Mouse (Mus musculus): Measurements from ENCODE around the gene Cfap52.

The Cfap52 gene

GRCm38 (mm10) chr11:67965242-67965883 is at the start of gene Cfap52:
Gene Cfap52 (minus strand): TSS chr11:67965651.
- peak; percentile 86 to 90 for DNase-seq

GRCm38 (mm10) chr11:68012207-68012606 is 46.8 kb upstream of the Cfap52 start:
- no peak for DNase-seq

GRCm38 (mm10) chr11:68009377-68009776 is 43.9 kb upstream of the Cfap52 start:
- no peak for DNase-seq

DNA sequence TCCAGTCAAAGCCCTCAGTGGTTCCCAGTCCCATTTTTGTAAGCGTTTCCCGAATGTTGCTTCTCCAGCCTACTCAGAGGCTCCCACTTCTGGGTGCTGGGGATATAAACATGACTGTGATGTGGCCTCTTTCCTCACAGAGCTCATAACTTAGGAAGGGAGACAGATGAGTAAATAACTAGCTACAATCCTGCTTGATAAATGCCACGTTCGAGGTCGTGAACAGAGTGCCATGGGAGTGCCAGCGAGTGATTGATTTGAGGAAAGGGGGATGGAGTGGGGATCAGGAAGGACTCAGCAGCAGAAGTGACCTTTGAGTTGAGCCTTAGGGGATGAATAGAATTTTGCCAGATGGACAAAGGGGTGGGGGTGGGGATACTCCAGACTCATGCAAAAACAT is 42.2 kb upstream of the Cfap52 start:
- DNase-seq = no peak

DNA sequence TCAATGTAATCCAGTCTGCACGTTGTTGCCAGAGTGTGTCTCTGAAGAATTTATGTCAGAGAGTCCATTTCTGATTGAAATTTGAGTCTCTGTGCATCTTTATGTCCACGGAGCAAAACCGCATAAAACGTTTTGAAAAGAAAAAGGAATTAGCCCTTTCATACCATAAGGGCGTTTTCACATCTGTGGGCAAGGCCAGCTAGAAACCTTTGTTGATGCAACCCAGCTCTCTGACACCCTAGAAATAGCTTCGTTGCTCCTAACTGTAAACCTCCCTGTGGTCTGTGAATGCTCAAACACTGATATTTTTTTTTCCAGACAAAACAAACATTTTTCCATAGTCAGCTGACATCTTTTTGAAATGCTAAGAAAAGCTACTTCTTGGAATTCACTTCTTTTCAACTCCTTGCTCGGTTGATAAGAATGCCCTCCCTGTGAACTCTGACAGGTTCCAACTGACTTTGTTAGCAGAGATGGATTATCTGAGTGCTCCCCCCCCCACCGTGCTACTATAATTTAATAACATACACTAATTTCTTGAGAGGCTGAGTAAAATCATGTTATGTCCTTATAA is 40.9 kb upstream of the Cfap52 start:
- DNase-seq = no peak

GRCm38 (mm10) chr11:68004191-68004590 is 38.7 kb upstream of the Cfap52 start:
- DNase-seq = peak; percentile 83 to 87

DNA sequence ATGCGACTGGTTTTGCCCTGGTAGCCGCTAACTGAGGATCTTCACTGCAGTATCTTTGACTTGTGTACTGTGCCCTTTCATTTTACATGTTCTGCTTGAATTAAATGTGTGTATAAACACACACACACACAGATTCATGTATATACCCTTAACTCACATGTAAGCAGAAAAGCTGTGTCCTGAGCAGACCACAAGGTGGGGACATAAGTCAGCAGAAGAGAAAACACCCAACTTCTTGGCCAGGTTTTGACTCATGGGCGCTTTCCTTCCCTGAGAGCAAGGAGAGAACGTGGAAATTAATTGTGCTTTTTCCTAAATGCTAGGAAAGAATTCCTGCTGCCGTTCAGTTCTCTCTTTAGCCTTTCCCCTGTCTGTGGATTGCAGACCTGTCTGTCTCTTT is 34.2 kb upstream of the Cfap52 start:
- no peak for DNase-seq

DNA sequence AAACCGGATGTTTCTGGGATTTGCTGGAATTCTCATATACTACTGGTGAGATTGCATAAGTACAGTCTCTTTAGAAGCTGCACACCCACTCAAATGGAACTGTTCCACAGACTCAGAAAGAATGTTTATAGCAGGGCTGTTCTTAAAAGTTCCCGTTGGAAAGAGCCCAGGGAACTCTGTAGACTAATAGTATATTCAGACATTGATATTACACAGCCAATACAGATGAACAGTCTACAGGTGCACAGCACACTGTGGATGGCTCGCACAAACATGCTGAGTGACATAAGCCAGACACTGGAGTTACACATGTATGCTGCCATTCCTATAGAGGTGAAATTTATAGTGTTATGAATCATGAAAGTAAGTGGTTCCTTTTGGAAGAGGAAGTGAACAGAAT is 33.5 kb upstream of the Cfap52 start:
- DNase-seq = no peak

GRCm38 (mm10) chr11:67995965-67996364 is 30.5 kb upstream of the Cfap52 start:
- no peak for DNase-seq

GRCm38 (mm10) chr11:67991240-67991639 is 25.8 kb upstream of the Cfap52 start:
- DNase-seq = no peak

- DNase-seq = no peak
Measured at GRCm38 (mm10) chr11:67983564-67983963, 18.1 kb upstream of the Cfap52 start.

- DNase-seq = peak in 1 of 2 experiments; percentile 31
Measured at GRCm38 (mm10) chr11:67975252-67975651, 9.8 kb upstream of the Cfap52 start.

DNA sequence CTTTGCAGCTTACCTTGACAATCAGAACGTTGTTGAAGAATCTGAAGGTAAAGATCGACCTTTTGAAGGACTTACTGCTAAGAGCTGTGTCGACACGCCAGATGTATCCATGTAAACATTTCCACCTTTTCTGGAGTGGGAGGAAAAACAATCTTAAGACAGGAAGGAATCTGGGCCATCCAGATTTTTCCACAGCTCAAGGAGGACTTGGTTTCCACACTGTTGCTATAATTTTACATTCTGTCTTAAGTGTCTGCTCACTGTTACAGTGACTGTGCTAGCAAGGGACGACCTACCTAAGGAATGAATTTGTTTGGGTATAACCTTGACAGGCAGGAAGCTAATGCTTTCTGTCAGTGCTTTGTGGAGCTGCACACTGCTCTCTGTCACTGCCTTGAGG is 7.8 kb upstream of the Cfap52 start:
- DNase-seq = no peak

DNA sequence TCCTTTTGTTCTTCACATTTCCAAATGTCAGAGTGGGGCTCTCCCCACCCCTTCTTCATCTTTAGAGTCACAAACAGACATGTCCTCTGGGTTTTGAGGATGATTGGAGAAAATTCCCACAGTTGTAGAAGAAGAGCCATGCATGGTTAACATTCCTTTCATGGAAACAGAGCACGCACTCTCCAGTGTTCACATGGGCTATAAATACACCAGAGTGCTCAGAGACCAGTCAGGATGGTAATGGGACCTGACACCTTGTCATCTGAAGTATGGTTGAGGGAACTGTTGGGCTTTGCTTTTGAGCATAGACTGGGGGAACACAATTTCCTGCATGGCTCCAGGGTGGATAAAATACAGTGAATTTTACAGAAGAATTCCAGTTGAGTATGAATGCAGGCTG is 7.2 kb upstream of the Cfap52 start:
- DNase-seq = no peak

DNA sequence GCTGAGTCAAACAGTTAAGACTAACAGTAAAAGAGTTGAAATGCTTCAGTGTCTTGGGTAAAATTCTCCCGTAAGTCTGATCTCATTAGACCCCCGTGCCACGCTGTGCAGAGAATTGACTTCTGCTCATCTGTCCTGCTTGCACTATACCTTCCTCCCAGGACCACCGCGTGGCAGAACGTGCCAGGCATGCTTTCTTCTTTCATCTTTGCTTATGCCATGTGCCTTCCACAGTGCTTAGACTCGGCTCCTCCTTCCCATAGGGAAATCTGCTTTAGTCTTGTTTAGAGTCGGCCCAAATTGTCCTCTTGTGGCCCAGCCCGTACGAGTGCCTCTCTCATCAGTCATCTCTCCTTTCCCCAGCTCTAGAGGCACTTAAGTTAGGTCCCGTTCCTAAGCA is 2.4 kb upstream of the Cfap52 start:
- DNase-seq = no peak

- peak; percentile 97 to 99 for DNase-seq
Measured at GRCm38 (mm10) chr11:67965905-67966878, 741 bp upstream of the Cfap52 start, which contains the start of gene Stx8. Gene Stx8 (plus strand): TSS chr11:67966193.

- no peak for DNase-seq
Measured at GRCm38 (mm10) chr11:67964110-67964509, 1.3 kb downstream of the Cfap52 start.

- DNase-seq = no peak
Measured at GRCm38 (mm10) chr11:67954413-67954812, 11.0 kb downstream of the Cfap52 start.

DNA sequence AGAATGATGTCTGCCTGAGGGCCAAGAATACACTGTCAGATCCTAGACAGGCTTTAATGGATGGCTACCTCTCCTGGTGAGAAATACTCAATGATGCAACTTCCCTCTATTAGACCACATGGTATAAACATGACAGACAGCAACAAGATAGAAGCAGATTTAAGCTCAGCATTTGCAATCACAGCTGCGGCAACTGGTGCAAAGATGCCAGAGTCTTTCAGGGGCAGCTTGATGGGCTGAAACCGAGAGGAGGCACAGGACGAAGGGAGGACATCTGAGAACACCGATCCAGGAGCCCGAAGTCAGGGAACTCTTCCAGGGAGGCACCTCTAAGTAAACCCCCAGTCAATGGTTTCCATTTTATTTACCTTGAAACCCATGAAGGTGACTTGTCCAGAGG is 11.8 kb downstream of the Cfap52 start:
- no peak for DNase-seq

DNA sequence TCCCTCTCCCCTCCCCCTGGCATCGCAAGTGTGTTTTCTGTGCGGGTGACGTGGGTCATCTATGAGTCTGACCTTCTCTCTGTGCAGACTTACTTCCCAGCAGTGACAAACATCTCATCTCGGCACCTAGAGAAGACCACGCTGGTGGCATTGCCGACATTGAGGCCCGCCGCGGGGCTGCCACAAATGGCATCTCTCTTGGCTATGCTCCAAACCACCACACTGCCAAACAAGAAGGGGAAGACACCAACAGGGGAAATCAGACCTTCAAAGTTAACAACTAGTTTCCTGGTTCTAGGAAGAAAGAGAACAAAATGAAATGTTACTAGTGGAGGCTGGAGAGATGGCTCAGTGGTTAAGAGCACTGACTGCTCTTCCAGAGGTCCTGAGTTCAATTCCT is 16.0 kb downstream of the Cfap52 start:
- DNase-seq = no peak

DNA sequence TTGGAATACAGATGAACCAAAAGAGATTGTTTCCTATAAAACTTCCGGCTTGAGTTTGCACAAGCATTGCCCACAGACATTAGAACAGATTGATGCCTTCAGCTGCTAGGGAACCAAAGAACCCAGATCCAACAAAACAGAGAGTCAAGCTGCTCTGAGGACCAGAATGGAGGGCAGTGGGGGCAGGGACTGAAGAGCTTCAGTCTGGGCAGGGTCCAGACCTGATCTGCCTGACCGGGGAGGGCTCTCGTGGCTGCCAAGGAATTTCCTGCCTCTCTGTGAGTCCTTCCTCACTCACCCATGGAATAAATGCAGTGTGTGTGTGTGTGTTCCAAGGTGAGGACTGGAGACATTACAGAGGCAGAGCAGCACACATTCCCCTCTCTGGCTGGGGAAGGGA is 17.2 kb downstream of the Cfap52 start:
- no peak for DNase-seq

DNA sequence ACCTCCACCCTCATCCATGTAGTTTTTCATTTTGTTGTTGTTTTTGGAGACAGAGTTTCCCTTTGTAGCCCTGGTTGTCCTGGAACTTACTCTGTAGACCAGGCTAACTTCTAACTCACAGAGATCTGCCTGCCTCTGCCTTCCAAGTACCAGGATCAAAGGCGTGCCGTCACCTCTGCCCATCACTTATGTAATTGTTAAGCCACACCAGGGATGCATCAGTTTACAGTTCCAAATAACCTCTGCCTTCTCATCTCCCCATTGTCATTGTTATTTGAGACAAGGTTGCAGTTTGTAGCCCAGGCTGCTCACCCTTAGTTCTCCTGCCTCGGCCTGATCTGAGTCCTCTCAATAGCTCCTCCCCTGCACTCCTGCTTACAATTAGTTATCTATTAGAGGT is 33.3 kb downstream of the Cfap52 start:
- no peak for DNase-seq

DNA sequence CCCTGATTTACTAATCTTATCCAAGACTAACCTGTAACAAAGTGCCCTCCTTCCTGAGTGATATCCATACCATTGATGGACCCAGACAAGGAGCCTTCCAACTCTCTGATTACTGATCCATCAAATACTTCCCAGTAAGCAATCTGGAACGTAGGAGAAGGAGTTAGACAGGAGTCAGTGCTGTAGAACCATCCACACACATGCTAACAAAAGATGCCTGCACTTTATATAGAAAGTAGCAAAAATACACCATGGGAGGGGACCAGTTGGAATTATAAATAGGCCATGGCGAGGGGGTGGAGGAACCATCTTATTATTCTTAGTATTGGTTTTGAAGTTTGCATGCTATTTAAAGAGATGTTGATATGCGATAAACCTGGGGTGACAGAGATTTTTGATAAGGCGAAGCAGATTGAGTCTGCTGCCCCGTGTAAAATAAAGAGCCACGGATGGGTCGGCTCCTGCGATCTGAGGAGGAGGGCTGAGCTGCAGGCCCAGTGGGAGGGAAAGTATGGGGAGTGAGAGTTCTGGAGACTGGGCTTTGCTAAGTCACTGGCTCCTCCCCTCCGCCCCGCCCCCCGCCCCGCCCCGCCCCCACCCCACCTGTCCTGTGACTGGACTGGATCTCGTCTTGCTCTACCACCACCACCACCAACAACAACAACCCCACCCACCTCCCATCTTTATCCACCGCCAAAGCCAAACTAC is 38.9 kb downstream of the Cfap52 start:
- no peak for DNase-seq
